In genomic region chr3:105600483-105600882, GRCm38 (mm10) we compare ENCODE assay signal across 22 mouse cellular contexts.
DNase-seq lines count a peak whose midpoint lies in the region; ATAC-seq lines count a peak whose summit lies in the region.
"Had no signal": no experiment of that assay in that cellular context is flagged by ENCODE, and none has a peak within 500 bp of the region (broad histone marks: within the 10 kb centered on the region; RNA-seq: fewer than 3 reads in every experiment).

No protein-coding gene starts in this region.

- WGBS in heart, embryonic 10.5 days = 77% methylated on average over 4 of the region's 4 CpGs
- 87% methylated on average over 4 of the region's 4 CpGs for WGBS in kidney, embryonic 15.5 days

- no peaks in the 10 kb centered on the region for H3K27me3 ChIP-seq in heart, embryonic 10.5 days (ENCODE audit: insufficient read depth, poor library complexity, severe bottlenecking)
- H3K27me3 ChIP-seq in kidney, embryonic 15.5 days = no peaks in the 10 kb centered on the region
- H3K27me3 ChIP-seq: embryonic facial prominence, embryonic 12.5 days; forebrain, embryonic 12.5 days; limb, embryonic 15.5 days had no signal

- intact Hi-C loops in heart, postnatal 36 days (cut with DNase I) = loop anchor here (2.0 kb wide), 1 partner anchor 36 kb away; no protein-coding TSS in a partner anchor

- H3K4me3 ChIP-seq in heart, embryonic 10.5 days = no peak overlapping the region
- no peak overlapping the region for H3K4me3 ChIP-seq in kidney, embryonic 15.5 days (replicated peaks)
- H3K4me3 ChIP-seq: embryonic facial prominence, embryonic 12.5 days; erythroblast, embryonic 14.5 days; forebrain, embryonic 12.5 days; limb, embryonic 15.5 days had no signal

- DNase-seq in heart, adult 11 months = peak; percentile 96
- DNase-seq in heart, embryonic 10.5 days (ENCODE audit: low spot score) = no peak
- peak; percentile 49 to 64 for DNase-seq in cerebellum, adult 18-20 months
- peak; percentile 43 to 49 for DNase-seq in cerebellum, postnatal 36 days
- peak; percentile 45 to 49 for DNase-seq in heart, postnatal 36 days
- DNase-seq: adrenal gland, postnatal 36 days; gastrocnemius, postnatal 25 days; kidney, adult 11 months; kidney, postnatal 4 days; lung, embryonic 14.5 days; lung, postnatal 36 days; midbrain, embryonic 14.5 days; right cerebral cortex, postnatal 14 days had no signal

- H3K4me1 ChIP-seq in heart, embryonic 10.5 days = no peaks in the 10 kb centered on the region
- H3K4me1 ChIP-seq in kidney, embryonic 15.5 days = no peaks in the 10 kb centered on the region
- H3K4me1 ChIP-seq: embryonic facial prominence, embryonic 12.5 days; forebrain, embryonic 12.5 days; limb, embryonic 15.5 days had no signal

- no peak overlapping the region for H3K27ac ChIP-seq in heart, embryonic 10.5 days
- H3K27ac ChIP-seq in kidney, embryonic 15.5 days = no peak overlapping the region
- H3K27ac ChIP-seq: embryonic facial prominence, embryonic 12.5 days; forebrain, embryonic 12.5 days; hindbrain, postnatal 0 days; limb, embryonic 15.5 days; liver, embryonic 14.5 days had no signal

- H3K36me3 ChIP-seq in heart, embryonic 10.5 days = no peaks in the 10 kb centered on the region
- no peaks in the 10 kb centered on the region for H3K36me3 ChIP-seq in kidney, embryonic 15.5 days
- H3K36me3 ChIP-seq: embryonic facial prominence, embryonic 12.5 days; forebrain, embryonic 12.5 days; limb, embryonic 15.5 days had no signal

- no peak overlapping the region for H3K9ac ChIP-seq in kidney, embryonic 15.5 days
- H3K9ac ChIP-seq: embryonic facial prominence, embryonic 12.5 days; forebrain, embryonic 12.5 days; limb, embryonic 15.5 days; liver, embryonic 14.5 days; lung, embryonic 14.5 days had no signal

- no peaks in the 10 kb centered on the region for H3K9me3 ChIP-seq in heart, embryonic 10.5 days
- H3K9me3 ChIP-seq in kidney, embryonic 15.5 days (replicated peaks) = no peaks in the 10 kb centered on the region
- H3K9me3 ChIP-seq: embryonic facial prominence, embryonic 12.5 days; forebrain, embryonic 12.5 days; limb, embryonic 15.5 days had no signal

- H3K4me2 ChIP-seq in kidney, embryonic 15.5 days = no peak overlapping the region
- H3K4me2 ChIP-seq: embryonic facial prominence, embryonic 12.5 days; forebrain, embryonic 12.5 days; limb, embryonic 15.5 days; lung, embryonic 14.5 days had no signal

- ATAC-seq in erythroblast, adult 5-6 weeks (replicated peaks; ENCODE audit: low FRiP score, poor library complexity, severe bottlenecking) = no peak
- ATAC-seq in kidney, embryonic 15.5 days (replicated peaks; ENCODE audit: low FRiP score) = no peak
- ATAC-seq: CD4-positive, CD25-positive, alpha-beta regulatory T cell, adult 4 months; hindbrain, postnatal 0 days had no signal
